13 mouse cellular contexts compared by ENCODE assay signal in genomic region chr9:4658951-4659350, GRCm38 (mm10).
"Had no signal": no experiment of that assay in that cellular context is flagged by ENCODE, and none has a peak within 500 bp of the region (broad histone marks: within the 10 kb centered on the region; RNA-seq: fewer than 3 reads in every experiment).

No protein-coding gene starts in this region.

- DNase-seq: kidney, adult 9 months; lung, adult 2 months; lung, postnatal 36 days; midbrain, embryonic 14.5 days; retina, postnatal 1 day; right cerebral cortex, postnatal 4 days; spleen, adult 18-20 months; thymus, adult 18-20 months; thymus, postnatal 14 days had no signal

- H3K27ac ChIP-seq: kidney, postnatal 0 days; limb, embryonic 13.5 days; liver, embryonic 15.5 days; neural tube, embryonic 12.5 days had no signal

- H3K4me3 ChIP-seq: limb, embryonic 13.5 days; liver, embryonic 15.5 days; neural tube, embryonic 12.5 days had no signal

- H3K27me3 ChIP-seq: limb, embryonic 13.5 days; liver, embryonic 15.5 days; neural tube, embryonic 12.5 days had no signal

- H3K4me1 ChIP-seq: limb, embryonic 13.5 days; liver, embryonic 15.5 days; neural tube, embryonic 12.5 days had no signal
